Mouse (Mus musculus) megakaryocyte, adult 5-6 weeks (primary cell): Measurements from ENCODE around the gene Ghrl. TPM values are rescaled to one million over a fixed set of nuclear protein-coding genes. Genes with fewer than 3 reads are reported as not detected.
"Not testable (repeated sequence)": the region's sequence is repeated elsewhere in the genome, so short reads cannot be mapped to it uniquely, and the experiment has no call there.

Experiments used
- ATAC-seq: 2 replicates; pipeline ENCODE4 v1.8.0; 2016; ENCODE audit warnings: mild to moderate bottlenecking, inconsistent platforms; ENCODE audit not compliant: poor library complexity, severe bottlenecking
- total RNA-seq, 2 experiments: library from RNA; stranded (forward) in 1 of 2; stranded (reverse) in 1 of 2; fragments of 153-499, 151-499 nt in 1 of 2; fragments of 221-1000, 200-1000 nt in 1 of 2; gene quantifications; 2 replicates each; pipeline versions ENCODE4 v1.2.3 to v1.2.4; 2015 to 2017

Gene Ghrl
- total RNA-seq, 2 experiments from 2014 or later: 0.26 to 1.1 TPM

GRCm38 (mm10) chr6:113672029-113672428, 47.7 kb downstream of the Ghrl start:
- not testable (repeated sequence) for ATAC-seq

DNA sequence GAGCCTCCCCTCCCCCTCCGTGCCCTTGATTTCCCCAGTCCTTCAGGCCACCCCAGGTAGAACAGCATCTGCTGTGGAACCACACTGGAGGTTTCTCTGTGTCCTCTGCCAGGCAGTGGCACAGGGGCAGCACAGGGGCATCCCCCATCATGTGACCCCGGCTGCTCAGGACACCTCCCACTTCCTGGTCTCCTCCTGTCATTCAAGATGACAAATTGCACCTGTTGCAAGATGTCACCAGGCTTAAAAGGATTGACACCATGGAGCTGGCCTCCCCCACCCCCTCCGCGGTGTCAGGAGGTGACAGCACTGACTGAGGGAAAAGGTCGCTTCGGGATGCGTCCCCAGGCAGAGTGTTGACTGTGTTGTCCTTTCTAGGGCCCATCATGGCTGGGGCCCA, 49.9 kb downstream of the Ghrl start:
- ATAC-seq: no peak

DNA sequence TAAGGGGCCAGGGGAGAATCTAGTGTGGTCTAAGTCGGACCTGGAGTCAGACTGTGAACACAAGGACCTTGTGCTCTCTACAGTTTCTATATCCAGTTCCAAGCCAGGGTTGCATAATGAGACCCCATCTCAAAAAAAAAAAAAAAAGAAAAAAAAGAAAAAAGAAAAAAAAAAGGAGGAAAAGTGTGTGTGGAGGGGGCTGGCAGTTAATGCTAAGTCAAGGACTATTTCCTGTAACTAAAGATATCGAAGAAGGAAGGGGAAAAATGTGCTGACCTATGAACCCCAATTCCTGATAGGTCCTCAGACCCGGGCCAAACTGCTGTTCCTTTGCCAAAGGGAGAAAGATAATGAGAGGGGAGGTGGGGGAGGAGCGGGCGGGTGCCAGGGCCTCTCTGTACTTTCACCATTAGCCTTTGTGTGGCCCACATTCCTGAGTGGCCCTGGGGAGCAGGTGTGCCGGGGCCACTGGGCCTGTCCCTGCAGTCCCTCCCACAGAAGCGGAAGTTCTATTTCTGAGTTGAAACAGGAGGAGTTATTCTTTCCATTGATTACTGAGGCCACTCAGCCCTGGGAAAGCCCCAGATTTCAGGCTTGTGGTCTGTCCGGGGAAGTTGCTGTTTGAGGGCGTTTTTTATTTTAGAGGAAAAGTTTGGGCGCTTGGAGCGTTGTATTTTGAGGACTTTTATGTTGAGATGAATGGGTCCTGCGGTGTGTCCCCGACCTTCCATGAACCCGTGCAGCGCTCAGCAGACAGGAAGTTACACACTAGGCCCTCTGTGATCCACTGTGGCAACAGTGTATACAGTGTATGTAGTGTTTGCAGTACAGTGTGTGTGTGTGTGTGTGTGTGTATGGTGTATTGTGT, 51.2 kb downstream of the Ghrl start:
- peak; percentile 82 for ATAC-seq

- no peak for ATAC-seq
Measured at GRCm38 (mm10) chr6:113667611-113668122, 52.0 kb downstream of the Ghrl start.

Other genes starting within 250 kb of the Ghrl start
- gene Il17rc, start 248.5 kb downstream of the Ghrl start, total RNA-seq (2015): not detected in 2 replicates
- gene Il17rc, start 248.5 kb downstream of the Ghrl start, total RNA-seq (2017): not detected in 2 replicates
- 0.27 and 2.1 TPM in 2 replicates for gene Creld1, start 236.6 kb downstream of the Ghrl start, total RNA-seq (2015)
- 1.9 and 3.4 TPM in 2 replicates for gene Creld1, start 236.6 kb downstream of the Ghrl start, total RNA-seq (2017)
- gene Prrt3, start 217.9 kb downstream of the Ghrl start, total RNA-seq (2015): 0.09 TPM in 1 of 2 replicates, not detected in the other
- not detected in 2 replicates for gene Prrt3, start 217.9 kb downstream of the Ghrl start, total RNA-seq (2017)
- 60.0 and 61.6 TPM in 2 replicates for gene Emc3, start 188.2 kb downstream of the Ghrl start, total RNA-seq (2015)
- 33.0 and 38.4 TPM in 2 replicates for gene Emc3, start 188.2 kb downstream of the Ghrl start, total RNA-seq (2017)
- 8.7 and 10.7 TPM in 2 replicates for gene Fancd2, start 188.2 kb downstream of the Ghrl start, total RNA-seq (2015)
- 14.4 and 16.2 TPM in 2 replicates for gene Fancd2, start 188.2 kb downstream of the Ghrl start, total RNA-seq (2017)
- gene Fancd2os, start 119.2 kb downstream of the Ghrl start, total RNA-seq (2015): 0.18 TPM in 1 of 2 replicates, not detected in the other
- not detected in 2 replicates for gene Fancd2os, start 119.2 kb downstream of the Ghrl start, total RNA-seq (2017)
- 364 and 398 TPM in 2 replicates for gene Brk1, start 115.1 kb downstream of the Ghrl start, total RNA-seq (2015)
- 185 and 211 TPM in 2 replicates for gene Brk1, start 115.1 kb downstream of the Ghrl start, total RNA-seq (2017)
- 38.3 and 39.8 TPM in 2 replicates for gene Vhl, start 95.9 kb downstream of the Ghrl start, total RNA-seq (2015)
- gene Vhl, start 95.9 kb downstream of the Ghrl start, total RNA-seq (2017): 24.1 and 28.0 TPM in 2 replicates
- 22.5 and 25.3 TPM in 2 replicates for gene Irak2, start 81.4 kb downstream of the Ghrl start, total RNA-seq (2015)
- 63.1 and 83.2 TPM in 2 replicates for gene Irak2, start 81.4 kb downstream of the Ghrl start, total RNA-seq (2017)
- gene Tatdn2, start 22.8 kb downstream of the Ghrl start, total RNA-seq (2015): 22.5 and 23.2 TPM in 2 replicates
- 107 and 126 TPM in 2 replicates for gene Tatdn2, start 22.8 kb downstream of the Ghrl start, total RNA-seq (2017)
- 96.8 and 102 TPM in 2 replicates for gene Sec13, start 20.9 kb upstream of the Ghrl start, total RNA-seq (2015)
- gene Sec13, start 20.9 kb upstream of the Ghrl start, total RNA-seq (2017): 103 and 116 TPM in 2 replicates